Mouse (Mus musculus) CH12.LX (cell line): ENCODE data around the gene Slc22a17. TPM values are rescaled to one million over a fixed set of nuclear protein-coding genes. Genes with fewer than 3 reads are reported as not detected.
A peak's percentile ranks its signal among the peaks of the same experiment; 100 is the strongest.

Experiments
- DNase-seq: peaks from one replicate; pipeline ENCODE4 v3.0.0-alpha.2; 2013; ENCODE audit errors: extremely low read depth
- H3K27ac ChIP-seq: 2 replicates; pipeline ENCODE4 v1.5.1; 2012; ENCODE audit warnings: low read depth, mild to moderate bottlenecking, control low read depth, moderate library complexity; ENCODE audit not compliant: insufficient read depth
- H3K27me3 ChIP-seq: replicated peaks from 2 replicates; pipeline ENCODE3; 2012; ENCODE audit warnings: inconsistent platforms
- H3K36me3 ChIP-seq, 2 experiments: replicated peaks in 1 of 2; 2 replicates each; pipeline versions ENCODE3 to v1.6.1; 2012; ENCODE audit warnings: inconsistent platforms in 1 of 2, low read length in 1 of 2, mild to moderate bottlenecking in 1 of 2, mixed read lengths in 1 of 2, moderate library complexity in 1 of 2; ENCODE audit not compliant: control insufficient read depth in 1 of 2, insufficient read depth in 1 of 2
- H3K4me1 ChIP-seq, 2 experiments: 2 replicates each; pipeline ENCODE4 v1.6.1; 2012; ENCODE audit warnings: inconsistent platforms in 1 of 2, moderate library complexity in 1 of 2; ENCODE audit not compliant: insufficient read depth in 2 of 2, control insufficient read depth in 1 of 2
- H3K4me2 ChIP-seq: 2 replicates; pipeline ENCODE4 v1.6.1; 2012; ENCODE audit warnings: low read depth, mild to moderate bottlenecking, control low read depth; ENCODE audit not compliant: poor library complexity, insufficient read depth, severe bottlenecking
- H3K4me3 ChIP-seq, 3 experiments: fragments of 150-350 bp in 1 of 3; sonication (generic) in 1 of 3; replicated peaks in 1 of 3; 2 replicates each; pipeline versions ENCODE3 to v1.5.1; 2011 to 2012; ENCODE audit warnings: low read depth in 2 of 3, low read length in 2 of 3, mild to moderate bottlenecking in 2 of 3, moderate library complexity in 2 of 3, control low read depth in 1 of 3, improper control_type of control experiment in 1 of 3, inconsistent platforms in 1 of 3, mixed read lengths in 1 of 3; ENCODE audit not compliant: poor library complexity in 1 of 3
- H3K79me2 ChIP-seq: replicated peaks from 2 replicates; pipeline ENCODE4 v1.6.1; 2012; ENCODE audit warnings: mild to moderate bottlenecking, moderate library complexity; ENCODE audit not compliant: control insufficient read depth, poor library complexity, insufficient read depth, severe bottlenecking; ENCODE audit errors: extremely low read depth
- H3K9ac ChIP-seq: 2 replicates; pipeline ENCODE4 v1.6.1; 2012; ENCODE audit warnings: low read depth, mild to moderate bottlenecking, control low read depth, moderate library complexity; ENCODE audit not compliant: insufficient read depth
- H3K9me3 ChIP-seq: replicated peaks from 2 replicates; pipeline ENCODE3; 2012; ENCODE audit warnings: low read length, inconsistent platforms, mixed read lengths
- CHD1 ChIP-seq: IDR thresholded peaks from 2 replicates; pipeline ENCODE4 v1.6.1; 2012; ENCODE audit warnings: low read depth, low read length, improper control_type of control experiment, inconsistent platforms
- CHD2 ChIP-seq: IDR thresholded peaks from 2 replicates; pipeline ENCODE4 v1.6.1; 2011; ENCODE audit warnings: low read length, improper control_type of control experiment
- CTCF ChIP-seq, 2 experiments: IDR thresholded peaks in 1 of 2; conservative IDR thresholded peaks in 1 of 2; 2 replicates each; pipeline ENCODE4 v1.5.1; 2011 to 2012; ENCODE audit warnings: low read depth in 2 of 2, low read length in 2 of 2, improper control_type of control experiment in 1 of 2, inconsistent platforms in 1 of 2, mild to moderate bottlenecking in 1 of 2, moderate library complexity in 1 of 2
- ELF1 ChIP-seq: IDR thresholded peaks from 2 replicates; pipeline ENCODE4 v1.6.1; 2014; ENCODE audit warnings: low read depth, mild to moderate bottlenecking, inconsistent platforms, low read length, improper control_type of control experiment
- ETS1 ChIP-seq: conservative IDR thresholded peaks from 2 replicates; pipeline ENCODE4 v1.6.1; 2012; ENCODE audit warnings: low read depth, mild to moderate bottlenecking, inconsistent platforms, low read length, improper control_type of control experiment, moderate library complexity
- GABPA ChIP-seq: IDR thresholded peaks from 2 replicates; pipeline ENCODE4 v1.6.1; 2012; ENCODE audit warnings: low read depth, low read length, improper control_type of control experiment, inconsistent platforms; ENCODE audit not compliant: insufficient replicate concordance
- JUN ChIP-seq: IDR thresholded peaks from 2 replicates; pipeline ENCODE4 v1.6.1; 2011; ENCODE audit warnings: low read depth, mild to moderate bottlenecking, low read length, improper control_type of control experiment, moderate library complexity; ENCODE audit not compliant: insufficient read depth
- JUND ChIP-seq: conservative IDR thresholded peaks from 2 replicates; pipeline ENCODE4 v1.6.1; 2011; ENCODE audit warnings: low read depth, low read length, improper control_type of control experiment
- KAT2A ChIP-seq: IDR thresholded peaks from 2 replicates; pipeline ENCODE4 v1.6.1; 2012; ENCODE audit warnings: low read length, improper control_type of control experiment, inconsistent platforms; ENCODE audit not compliant: insufficient replicate concordance
- MAFK ChIP-seq: IDR thresholded peaks from 2 replicates; pipeline ENCODE4 v1.6.1; 2011; ENCODE audit warnings: low read length, improper control_type of control experiment; ENCODE audit not compliant: insufficient replicate concordance
- MAX ChIP-seq: IDR thresholded peaks from 2 replicates; pipeline ENCODE4 v1.6.1; 2011; ENCODE audit warnings: low read length, improper control_type of control experiment
- MEF2A ChIP-seq: IDR thresholded peaks from 2 replicates; pipeline ENCODE4 v1.6.1; 2014; ENCODE audit warnings: low read depth, mild to moderate bottlenecking, inconsistent platforms, low read length, improper control_type of control experiment, borderline replicate concordance
- MXI1 ChIP-seq: IDR thresholded peaks from 2 replicates; pipeline ENCODE4 v1.6.1; 2011; ENCODE audit warnings: mild to moderate bottlenecking, low read depth, low read length, improper control_type of control experiment
- MYC ChIP-seq: IDR thresholded peaks from 2 replicates; pipeline ENCODE4 v1.6.1; 2011; ENCODE audit warnings: low read depth, mild to moderate bottlenecking, improper control_type of control experiment, low read length
- NELFE ChIP-seq: IDR thresholded peaks from 2 replicates; pipeline ENCODE4 v1.6.1; 2011; ENCODE audit warnings: low read depth, low read length, improper control_type of control experiment
- PAX5 ChIP-seq: IDR thresholded peaks from 2 replicates; pipeline ENCODE4 v1.6.1; 2012; ENCODE audit warnings: low read length, inconsistent platforms, mixed read lengths
- POLR2A ChIP-seq: IDR thresholded peaks from 2 replicates; pipeline ENCODE4 v1.6.1; 2011; ENCODE audit warnings: low read depth, mild to moderate bottlenecking, improper control_type of control experiment, low read length
- POLR2AphosphoS2 ChIP-seq: IDR thresholded peaks from 2 replicates; pipeline ENCODE4 v1.6.1; 2011; ENCODE audit warnings: low read depth, low read length, improper control_type of control experiment
- RAD21 ChIP-seq: IDR thresholded peaks from 2 replicates; pipeline ENCODE4 v1.6.1; 2011; ENCODE audit warnings: low read depth, mild to moderate bottlenecking, low read length, improper control_type of control experiment, moderate library complexity
- RCOR1 ChIP-seq: conservative IDR thresholded peaks from 2 replicates; pipeline ENCODE4 v1.6.1; 2012; ENCODE audit warnings: low read depth, mild to moderate bottlenecking, inconsistent platforms, low read length, improper control_type of control experiment
- SIN3A ChIP-seq: IDR thresholded peaks from 2 replicates; pipeline ENCODE4 v1.6.1; 2012; ENCODE audit warnings: low read length, improper control_type of control experiment, inconsistent platforms
- TBP ChIP-seq: conservative IDR thresholded peaks from 2 replicates; pipeline ENCODE4 v1.6.1; 2011; ENCODE audit warnings: low read depth, low read length, improper control_type of control experiment
- TCF12 ChIP-seq: IDR thresholded peaks from 2 replicates; pipeline ENCODE4 v1.6.1; 2014; ENCODE audit warnings: low read depth, mild to moderate bottlenecking, inconsistent platforms, low read length, improper control_type of control experiment
- UBTF ChIP-seq: IDR thresholded peaks from 2 replicates; pipeline ENCODE4 v1.6.1; 2012; ENCODE audit warnings: low read depth, mild to moderate bottlenecking, inconsistent platforms, low read length, improper control_type of control experiment, moderate library complexity
- USF1 ChIP-seq: IDR thresholded peaks from 2 replicates; pipeline ENCODE4 v1.6.1; 2014; ENCODE audit warnings: low read depth, mild to moderate bottlenecking, inconsistent platforms, low read length, improper control_type of control experiment
- USF2 ChIP-seq: conservative IDR thresholded peaks from 2 replicates; pipeline ENCODE4 v1.6.1; 2011; ENCODE audit warnings: low read depth, low read length, improper control_type of control experiment
- ZC3H11A ChIP-seq: IDR thresholded peaks from 2 replicates; pipeline ENCODE4 v1.6.1; 2012; ENCODE audit warnings: low read depth, mild to moderate bottlenecking, inconsistent platforms, low read length, improper control_type of control experiment
- ZNF384 ChIP-seq: IDR thresholded peaks from 2 replicates; pipeline ENCODE4 v1.6.1; 2012; ENCODE audit warnings: low read depth, low read length, improper control_type of control experiment, inconsistent platforms
- dilution Hi-C: fragments of 300-500 bp; cut with MboI; formaldehyde crosslinking; loops from 2 replicates; pipeline ENCODE4 v1.14.3; 2020; ENCODE audit warnings: low sequenced_read_pairs; ENCODE audit not compliant: extremely low pct_unique_long_range_greater_than_20kb, extremely low pct_ligation_motif_present
- in situ Hi-C: fragments of 300-500 bp; cut with MboI; formaldehyde crosslinking; loops from 3 replicates; pipeline ENCODE4 v1.14.3; 2019; ENCODE audit warnings: low sequenced_read_pairs, low pct_ligation_motif_present, low pct_unique_long_range_greater_than_20kb, mixed read lengths
- polyA plus RNA-seq: library from polyadenylated mRNA; unstranded; fragments of >175 nt; gene quantifications from 2 replicates; pipeline ENCODE4 v1.2.1, GENCODE M21; 2012; ENCODE audit warnings: low read depth; ENCODE audit not compliant: insufficient read length
- total RNA-seq, 2 experiments: library from RNA; depleted of rRNA; stranded (reverse); fragments of 300-350 nt in 1 of 2; fragments of >200 nt in 1 of 2; gene quantifications; 2 replicates each; pipeline ENCODE4 v1.2.3; 2012 to 2014

The Slc22a17 gene
- total and polyA plus RNA-seq, 3 experiments, result 0.04 to 1.1 (median 0.34) TPM

DNA sequence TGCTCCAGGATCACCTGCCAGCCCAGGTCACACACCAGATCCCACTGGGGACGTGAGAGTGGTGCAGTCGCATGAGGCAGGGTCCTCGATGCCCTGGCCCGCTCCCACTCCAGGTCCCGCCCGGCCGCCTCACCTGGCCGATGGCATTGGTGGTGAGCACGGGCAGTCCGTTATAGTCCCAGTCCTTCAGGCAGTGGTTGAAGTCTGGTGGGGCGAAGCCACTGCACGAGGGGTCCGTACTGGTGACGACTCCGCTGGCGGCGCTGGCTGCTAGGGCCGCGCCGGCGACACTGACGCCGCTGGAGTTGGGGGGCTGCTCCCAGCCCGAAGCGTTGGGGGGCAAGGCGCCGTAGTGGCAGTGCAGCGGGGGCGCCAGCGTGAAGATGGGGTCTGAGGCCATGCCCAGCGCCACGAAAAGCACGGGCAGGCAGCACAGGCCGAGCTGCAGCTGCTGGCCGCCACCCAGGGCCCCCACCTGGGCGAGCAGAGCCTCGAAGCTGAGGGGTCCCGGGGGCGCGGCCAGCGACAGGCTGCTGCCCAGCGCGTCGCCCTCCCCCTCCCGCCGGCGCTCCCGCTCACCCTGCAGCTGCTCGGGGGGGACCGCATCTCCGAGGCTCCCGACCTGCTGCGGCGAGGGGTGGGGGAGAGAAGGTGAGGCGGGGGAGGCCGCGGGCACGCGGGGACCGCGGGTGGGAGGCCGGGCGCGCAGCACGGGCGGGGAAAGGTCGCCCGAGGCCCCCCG is 652 bp downstream of the Slc22a17 start:
- DNase-seq, result no peak
- dilution Hi-C loops, result no loop called here
- no peaks in the 10 kb centered on the region for H3K9me3 ChIP-seq
- in situ Hi-C loops, result no loop called here
- peaks cover 74% of the 10 kb centered on the region for H3K27me3 ChIP-seq
- H3K4me3 ChIP-seq, result peak overlapping the region; percentile 36 to 74 (median 41)
- no peaks in the 10 kb centered on the region for H3K36me3 ChIP-seq
- H3K4me1 ChIP-seq, result peaks cover 0 to 4% of the 10 kb centered on the region in 2 experiments; a peak in 2 of 4 replicates
- no peaks in the 10 kb centered on the region for H3K79me2 ChIP-seq
- no peak overlapping the region for H3K27ac ChIP-seq
- H3K4me2 ChIP-seq, result peak overlapping the region; percentile 49; the same call in 1 of the 2 replicates
- no peak for TF ChIP-seq CHD2
- no peak for TF ChIP-seq MYC
- no peak for TF ChIP-seq ZC3H11A
- TF ChIP-seq USF1, result no peak
- no peak for TF ChIP-seq ZNF384
- no peak for TF ChIP-seq MAX
- TF ChIP-seq MAFK, result no peak
- no peak for TF ChIP-seq TCF12
- TF ChIP-seq JUND, result no peak
- no peak for TF ChIP-seq KAT2A
- no peak for TF ChIP-seq MXI1
- no peak for TF ChIP-seq RAD21
- TF ChIP-seq MEF2A, result no peak
- no peak for TF ChIP-seq TBP
- no peak for TF ChIP-seq PAX5
- TF ChIP-seq USF2, result no peak
- no peak for TF ChIP-seq CHD1
- TF ChIP-seq CTCF (conservative IDR thresholded peaks at IDR 0.05 in 1 of 2, IDR thresholded peaks at IDR 0.05 in 1 of 2; ENCODE audit: low read depth in 2 of 2, low read length in 2 of 2), result no peak
- TF ChIP-seq NELFE, result no peak
- TF ChIP-seq ETS1, result no peak
- peak overlapping the region; percentile 46; the same call in 1 of the 2 replicates for H3K9ac ChIP-seq

GRCm38 (mm10) chr14:54908682-54909081 is 4.2 kb downstream of the Slc22a17 start:
- Histone ChIP-seq H3K4me1 (peaks cover 0 to 4% of the 10 kb centered on the region in 2 experiments; a peak in 2 of 4 replicates), H3K9me3 (no peaks in the 10 kb centered on the region), H3K79me2 (no peaks in the 10 kb centered on the region), H3K4me2 (no peak overlapping the region), H3K36me3 (no peaks in the 10 kb centered on the region), H3K27ac (no peak overlapping the region), H3K27me3 (peaks cover 42% of the 10 kb centered on the region)
- DNase-seq, result no peak
- dilution Hi-C loops, result no loop called here
- TF ChIP-seq TCF12, result no peak
- TF ChIP-seq POLR2A, result no peak
- no peak for TF ChIP-seq POLR2AphosphoS2
- no peak for TF ChIP-seq GABPA
- TF ChIP-seq ELF1, result no peak
- no peak for TF ChIP-seq MAX
- TF ChIP-seq RCOR1, result no peak
- no peak for TF ChIP-seq CTCF (conservative IDR thresholded peaks at IDR 0.05 in 1 of 2, IDR thresholded peaks at IDR 0.05 in 1 of 2; ENCODE audit: low read depth in 2 of 2, low read length in 2 of 2)
- TF ChIP-seq MXI1, result no peak
- no peak for TF ChIP-seq ZNF384
- TF ChIP-seq SIN3A, result no peak
- no peak for TF ChIP-seq UBTF
- TF ChIP-seq USF2, result no peak
- TF ChIP-seq JUN, result no peak
- TF ChIP-seq, all 38 proteins: peak for 0
- H3K9ac ChIP-seq, result no peak overlapping the region
- in situ Hi-C loops, result no loop called here
- no peak overlapping the region for H3K4me3 ChIP-seq
